Mouse (Mus musculus): ENCODE measurements around the gene Rwdd3. TPM values are rescaled to one million over a fixed set of nuclear protein-coding genes. Genes with fewer than 3 reads are reported as not detected.

Gene Rwdd3
- polyA plus RNA-seq, 1 experiment from 2014 or later: 8.5 TPM

- no peak overlapping the region for H3K27ac ChIP-seq
- H3K4me1 ChIP-seq (replicated peaks; ENCODE audit: insufficient read depth, low read length): no peaks in the 10 kb centered on the region
- H3K9me3 ChIP-seq (replicated peaks; ENCODE audit: low read length): no peaks in the 10 kb centered on the region
- ATAC-seq (replicated peaks; ENCODE audit: low FRiP score, low read depth): no peak
- TF ChIP-seq CTCF (IDR thresholded peaks at IDR 0.05; ENCODE audit: low read depth): no peak
- H3K9ac ChIP-seq (ENCODE audit: low read depth, low read length): no peak overlapping the region
- no peaks in the 10 kb centered on the region for H3K27me3 ChIP-seq (ENCODE audit: insufficient read depth, low read length)
- no peak overlapping the region for H3K4me3 ChIP-seq (replicated peaks; ENCODE audit: low read depth, low read length)
- H3K4me2 ChIP-seq (ENCODE audit: low read length): no peak overlapping the region
- 85% methylated on average over 5 of the region's 5 CpGs for WGBS
- no peaks in the 10 kb centered on the region for H3K36me3 ChIP-seq (ENCODE audit: insufficient read depth, low read length)
- DNase-seq (ENCODE audit: low spot score): no peak
Measured at GRCm38 (mm10) chr3:121121072-121121471, 50.4 kb downstream of the Rwdd3 start.

- Histone ChIP-seq H3K27ac (no peak overlapping the region), H3K4me2 (ENCODE audit: low read length) (no peak overlapping the region), H3K9ac (ENCODE audit: low read depth, low read length) (no peak overlapping the region), H3K9me3 (replicated peaks; ENCODE audit: low read length) (no peaks in the 10 kb centered on the region), H3K36me3 (ENCODE audit: insufficient read depth, low read length) (no peaks in the 10 kb centered on the region), H3K27me3 (ENCODE audit: insufficient read depth, low read length) (no peaks in the 10 kb centered on the region), H3K4me3 (replicated peaks; ENCODE audit: low read depth, low read length) (no peak overlapping the region), H3K4me1 (replicated peaks; ENCODE audit: insufficient read depth, low read length) (no peaks in the 10 kb centered on the region)
- ATAC-seq (replicated peaks; ENCODE audit: low FRiP score, low read depth) (no peak), DNase-seq (ENCODE audit: low spot score) (peak; percentile 3)
- WGBS: 39% methylated on average over 13 of the region's 13 CpGs
- TF ChIP-seq CTCF (IDR thresholded peaks at IDR 0.05; ENCODE audit: low read depth): no peak
Measured at GRCm38 (mm10) chr3:121116590-121116989, 54.9 kb downstream of the Rwdd3 start.

DNA sequence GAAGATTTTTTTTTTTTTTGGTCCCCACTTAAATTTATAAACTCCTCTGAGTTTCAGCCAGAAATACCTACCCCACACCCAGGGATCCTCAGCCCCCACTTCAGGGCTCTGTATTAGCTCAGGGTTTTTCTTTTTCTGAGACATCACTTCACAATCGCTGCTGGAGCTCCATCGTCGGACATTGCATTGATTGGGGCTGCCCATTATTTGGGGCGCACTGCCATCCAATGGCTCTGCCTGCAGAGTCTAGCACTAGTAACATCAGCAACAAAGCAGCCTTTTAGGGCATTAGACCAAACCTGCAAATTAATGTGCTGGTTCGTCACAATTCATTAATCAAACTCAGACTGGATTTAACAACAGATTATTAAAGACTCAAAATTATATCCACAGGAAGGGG is 55.4 kb downstream of the Rwdd3 start:
- Histone ChIP-seq H3K36me3 (ENCODE audit: insufficient read depth, low read length) (no peaks in the 10 kb centered on the region), H3K4me3 (replicated peaks; ENCODE audit: low read depth, low read length) (no peak overlapping the region), H3K4me2 (ENCODE audit: low read length) (no peak overlapping the region), H3K9ac (ENCODE audit: low read depth, low read length) (no peak overlapping the region), H3K4me1 (replicated peaks; ENCODE audit: insufficient read depth, low read length) (no peaks in the 10 kb centered on the region), H3K9me3 (replicated peaks; ENCODE audit: low read length) (no peaks in the 10 kb centered on the region), H3K27me3 (ENCODE audit: insufficient read depth, low read length) (no peaks in the 10 kb centered on the region), H3K27ac (no peak overlapping the region)
- TF ChIP-seq CTCF (IDR thresholded peaks at IDR 0.05; ENCODE audit: low read depth): no peak
- ATAC-seq (replicated peaks; ENCODE audit: low FRiP score, low read depth): no peak; the same call in 1 of the 2 replicates
- no peak for DNase-seq (ENCODE audit: low spot score)
- 57% methylated on average over 5 of the region's 5 CpGs for WGBS

DNA sequence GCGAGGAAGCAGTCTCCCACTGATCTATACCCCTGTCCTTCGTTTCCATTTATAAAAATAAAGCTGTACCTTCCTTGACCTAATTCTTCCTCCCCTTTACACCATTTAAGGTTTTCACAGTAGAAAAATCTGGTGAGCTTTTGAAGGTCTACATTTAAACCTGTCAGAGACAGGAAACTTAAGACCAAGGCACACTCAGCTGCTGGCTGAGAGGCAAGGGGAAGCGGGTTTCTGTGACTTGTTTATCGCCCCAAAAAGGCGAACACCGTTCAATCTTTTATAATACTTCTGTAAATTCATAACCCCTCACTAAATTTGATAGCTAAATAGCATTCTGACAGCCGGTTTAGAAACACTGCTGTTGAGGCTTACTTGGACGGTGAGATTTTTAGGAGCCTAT is 60.4 kb downstream of the Rwdd3 start:
- no peak overlapping the region for H3K4me2 ChIP-seq (ENCODE audit: low read length)
- H3K36me3 ChIP-seq (ENCODE audit: insufficient read depth, low read length): no peaks in the 10 kb centered on the region
- H3K27me3 ChIP-seq (ENCODE audit: insufficient read depth, low read length): no peaks in the 10 kb centered on the region
- ATAC-seq (replicated peaks; ENCODE audit: low FRiP score, low read depth) (no peak), DNase-seq (ENCODE audit: low spot score) (no peak)
- WGBS: 70% methylated on average over 8 of the region's 8 CpGs
- no peaks in the 10 kb centered on the region for H3K4me1 ChIP-seq (replicated peaks; ENCODE audit: insufficient read depth, low read length)
- no peak overlapping the region for H3K4me3 ChIP-seq (replicated peaks; ENCODE audit: low read depth, low read length)
- H3K9ac ChIP-seq (ENCODE audit: low read depth, low read length): no peak overlapping the region
- H3K27ac ChIP-seq: no peak overlapping the region
- TF ChIP-seq CTCF (IDR thresholded peaks at IDR 0.05; ENCODE audit: low read depth): no peak
- no peaks in the 10 kb centered on the region for H3K9me3 ChIP-seq (replicated peaks; ENCODE audit: low read length)

DNA sequence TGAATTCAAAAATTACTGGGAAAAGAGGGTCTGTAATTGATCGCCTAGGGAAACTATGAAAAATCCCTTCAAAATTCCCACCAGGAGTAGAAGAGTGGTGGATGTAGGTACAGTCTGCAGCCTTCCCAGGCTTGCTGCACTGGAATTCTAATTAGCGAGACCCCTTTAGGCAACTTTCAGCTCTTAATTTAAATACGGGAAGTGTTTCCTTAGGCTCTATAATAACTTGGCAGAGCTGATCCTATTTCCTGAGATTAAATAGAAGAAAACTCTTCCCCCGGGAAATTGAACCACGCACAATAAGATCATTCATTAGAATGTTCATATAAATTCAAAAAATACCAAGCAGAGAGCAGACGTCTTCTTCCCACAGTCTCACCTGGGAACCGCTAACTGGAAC is 61.1 kb downstream of the Rwdd3 start:
- Histone ChIP-seq H3K4me1 (replicated peaks; ENCODE audit: insufficient read depth, low read length) (no peaks in the 10 kb centered on the region), H3K36me3 (ENCODE audit: insufficient read depth, low read length) (no peaks in the 10 kb centered on the region), H3K9ac (ENCODE audit: low read depth, low read length) (no peak overlapping the region), H3K27me3 (ENCODE audit: insufficient read depth, low read length) (no peaks in the 10 kb centered on the region), H3K4me3 (replicated peaks; ENCODE audit: low read depth, low read length) (no peak overlapping the region), H3K27ac (no peak overlapping the region), H3K4me2 (ENCODE audit: low read length) (no peak overlapping the region), H3K9me3 (replicated peaks; ENCODE audit: low read length) (no peaks in the 10 kb centered on the region)
- TF ChIP-seq CTCF (IDR thresholded peaks at IDR 0.05; ENCODE audit: low read depth): no peak
- WGBS: 56% methylated on average over 7 of the region's 7 CpGs
- DNase-seq (ENCODE audit: low spot score) (no peak), ATAC-seq (replicated peaks; ENCODE audit: low FRiP score, low read depth) (no peak)

- 92% methylated on average over 6 of the region's 6 CpGs for WGBS
- Histone ChIP-seq H3K27ac (no peak overlapping the region), H3K27me3 (ENCODE audit: insufficient read depth, low read length) (no peaks in the 10 kb centered on the region), H3K9me3 (replicated peaks; ENCODE audit: low read length) (no peaks in the 10 kb centered on the region), H3K4me3 (replicated peaks; ENCODE audit: low read depth, low read length) (no peak overlapping the region), H3K4me1 (replicated peaks; ENCODE audit: insufficient read depth, low read length) (no peaks in the 10 kb centered on the region; the same call in 1 of the 2 replicates), H3K36me3 (ENCODE audit: insufficient read depth, low read length) (no peaks in the 10 kb centered on the region), H3K4me2 (ENCODE audit: low read length) (no peak overlapping the region), H3K9ac (ENCODE audit: low read depth, low read length) (no peak overlapping the region)
- ATAC-seq (replicated peaks; ENCODE audit: low FRiP score, low read depth): no peak
- no peak for TF ChIP-seq CTCF (IDR thresholded peaks at IDR 0.05; ENCODE audit: low read depth)
- no peak for DNase-seq (ENCODE audit: low spot score)
Measured at GRCm38 (mm10) chr3:121107481-121107880, 64.0 kb downstream of the Rwdd3 start.

DNA sequence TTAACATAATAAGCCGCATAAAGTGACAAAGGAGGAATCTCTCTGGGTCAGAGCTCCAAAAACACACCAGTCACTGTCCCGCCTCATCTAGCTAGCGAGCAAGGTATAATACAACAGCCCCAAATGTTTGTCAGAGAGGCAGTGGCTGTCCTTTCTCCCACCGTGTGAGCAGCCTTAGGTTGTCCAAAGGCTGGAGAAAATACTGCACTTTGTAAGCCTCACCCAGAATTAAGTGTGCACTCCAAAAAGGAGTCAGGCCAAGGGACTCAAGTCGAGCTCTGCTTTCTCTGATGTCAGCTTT is 66.1 kb downstream of the Rwdd3 start:
- no peaks in the 10 kb centered on the region for H3K36me3 ChIP-seq (ENCODE audit: insufficient read depth, low read length)
- 71% methylated on average over 5 of the region's 5 CpGs for WGBS
- no peak overlapping the region for H3K9ac ChIP-seq (ENCODE audit: low read depth, low read length)
- peak overlapping the region; percentile 54 for H3K4me2 ChIP-seq (ENCODE audit: low read length)
- H3K4me1 ChIP-seq (replicated peaks; ENCODE audit: insufficient read depth, low read length): no peaks in the 10 kb centered on the region; the same call in 1 of the 2 replicates
- TF ChIP-seq CTCF (IDR thresholded peaks at IDR 0.05; ENCODE audit: low read depth): no peak
- ATAC-seq (replicated peaks; ENCODE audit: low FRiP score, low read depth) (no peak), DNase-seq (ENCODE audit: low spot score) (no peak)
- no peaks in the 10 kb centered on the region for H3K9me3 ChIP-seq (replicated peaks; ENCODE audit: low read length)
- no peak overlapping the region for H3K27ac ChIP-seq
- H3K4me3 ChIP-seq (replicated peaks; ENCODE audit: low read depth, low read length): no peak overlapping the region; the same call in 1 of the 2 replicates
- H3K27me3 ChIP-seq (ENCODE audit: insufficient read depth, low read length): no peaks in the 10 kb centered on the region

Other genes starting within 250 kb of the Rwdd3 start
- gene Tmem56, start 111.4 kb upstream of the Rwdd3 start, polyA plus RNA-seq (2015; fragmentation: Nextera tagmentation; extraction: Ambion mirVana): 1.7 and 1.9 TPM in 2 replicates
- gene Alg14, start 120.1 kb upstream of the Rwdd3 start, polyA plus RNA-seq (2015; fragmentation: Nextera tagmentation; extraction: Ambion mirVana): 38.2 and 40.0 TPM in 2 replicates